Mouse (Mus musculus) limb, embryonic 14.5 days (tissue): ENCODE results near the gene Fth1. TPM values are rescaled to one million over a fixed set of nuclear protein-coding genes. Genes with fewer than 3 reads are reported as not detected.

Experiments used
- ATAC-seq: fragments of 200-750 bp; cut with Nextera tagmentation; 2 replicates; pipeline ENCODE4 v1.8.0; 2017; ENCODE audit warnings: low read depth, moderate number of reproducible peaks, moderate TSS enrichment; ENCODE audit not compliant: low FRiP score
- DNase-seq: peaks from one replicate; pipeline ENCODE4 v3.0.0-alpha.2; 2015; ENCODE audit warnings: low spot score
- H3K27ac ChIP-seq: fragments of 300-500 bp; sonication (generic); replicated peaks from 2 replicates; pipeline ENCODE4 v1.5.1; 2014; ENCODE audit warnings: low read depth, mild to moderate bottlenecking, low read length, moderate library complexity, mixed read lengths
- H3K27me3 ChIP-seq: fragments of 300-500 bp; sonication (generic); 2 replicates; pipeline ENCODE4 v1.6.1; 2014; ENCODE audit warnings: low read length, mixed read lengths; ENCODE audit not compliant: control insufficient read depth, insufficient read depth
- H3K36me3 ChIP-seq: fragments of 300-500 bp; sonication (generic); 2 replicates; pipeline ENCODE4 v1.6.1; 2014; ENCODE audit warnings: mild to moderate bottlenecking, low read length, moderate library complexity, mixed read lengths; ENCODE audit not compliant: control insufficient read depth, insufficient read depth
- H3K4me1 ChIP-seq: fragments of 300-500 bp; sonication (generic); 2 replicates; pipeline ENCODE4 v1.6.1; 2014; ENCODE audit warnings: antibody characterized with exemption, low read length, mixed read lengths; ENCODE audit not compliant: control insufficient read depth, insufficient read depth
- H3K4me2 ChIP-seq: fragments of 300-500 bp; sonication (generic); replicated peaks from 2 replicates; pipeline ENCODE4 v1.6.1; 2014; ENCODE audit warnings: low read depth, mild to moderate bottlenecking, low read length, moderate library complexity; ENCODE audit not compliant: severe bottlenecking
- H3K4me3 ChIP-seq: fragments of 300-500 bp; sonication (generic); replicated peaks from 2 replicates; pipeline ENCODE4 v1.5.1; 2014; ENCODE audit warnings: low read length
- H3K9ac ChIP-seq: fragments of 300-500 bp; sonication (generic); 2 replicates; pipeline ENCODE4 v1.6.1; 2014; ENCODE audit warnings: mild to moderate bottlenecking, low read depth, low read length, moderate library complexity; ENCODE audit not compliant: severe bottlenecking
- H3K9me3 ChIP-seq: fragments of 300-500 bp; sonication (generic); 2 replicates; pipeline ENCODE4 v1.6.1; 2016; ENCODE audit warnings: low read length; ENCODE audit not compliant: control insufficient read depth
- POLR2A ChIP-seq: fragments of 200-500 bp; IDR thresholded peaks from 2 replicates; pipeline ENCODE4 v1.8.0; 2012; ENCODE audit warnings: inconsistent platforms, mild to moderate bottlenecking, moderate library complexity, borderline replicate concordance; ENCODE audit not compliant: insufficient read depth, insufficient read length; ENCODE audit errors: extremely low read depth
- WGBS: fragments of 180-500 bp; shearing (Covaris S2); extraction: QIAGEN DNeasy Blood & Tissue Kit; methylation state at CpG from one replicate; pipeline ENCODE4 v1.1.7; 2014; 5-methylcytosine and 5-hydroxymethylcytosine counted together
- polyA plus RNA-seq, 2 experiments: library from polyadenylated mRNA; depleted of rRNA in 1 of 2; stranded (reverse) in 1 of 2; unstranded in 1 of 2; fragments of >200 nt; fragmentation: Nextera tagmentation in 1 of 2; extraction: Ambion mirVana in 1 of 2; gene quantifications; 2 replicates each; pipeline versions ENCODE4 v1.2.1 to v1.2.3; 2012 to 2014

Gene Fth1
- polyA plus RNA-seq, 2 experiments, result 670 to 1,580 TPM

- 92% methylated on average over 2 of the region's 2 CpGs for WGBS
- Histone ChIP-seq H3K27ac (no peak overlapping the region), H3K9me3 (no peaks in the 10 kb centered on the region), H3K9ac (no peak overlapping the region), H3K4me2 (no peak overlapping the region), H3K4me1 (peaks cover 11% of the 10 kb centered on the region), H3K27me3 (no peaks in the 10 kb centered on the region), H3K36me3 (peaks cover 52% of the 10 kb centered on the region), H3K4me3 (no peak overlapping the region)
- DNase-seq (no peak), ATAC-seq (no peak)
- TF ChIP-seq POLR2A, result no peak
Observed at GRCm38 (mm10) chr19:10029746-10030145, 49.3 kb downstream of the Fth1 start.

DNA sequence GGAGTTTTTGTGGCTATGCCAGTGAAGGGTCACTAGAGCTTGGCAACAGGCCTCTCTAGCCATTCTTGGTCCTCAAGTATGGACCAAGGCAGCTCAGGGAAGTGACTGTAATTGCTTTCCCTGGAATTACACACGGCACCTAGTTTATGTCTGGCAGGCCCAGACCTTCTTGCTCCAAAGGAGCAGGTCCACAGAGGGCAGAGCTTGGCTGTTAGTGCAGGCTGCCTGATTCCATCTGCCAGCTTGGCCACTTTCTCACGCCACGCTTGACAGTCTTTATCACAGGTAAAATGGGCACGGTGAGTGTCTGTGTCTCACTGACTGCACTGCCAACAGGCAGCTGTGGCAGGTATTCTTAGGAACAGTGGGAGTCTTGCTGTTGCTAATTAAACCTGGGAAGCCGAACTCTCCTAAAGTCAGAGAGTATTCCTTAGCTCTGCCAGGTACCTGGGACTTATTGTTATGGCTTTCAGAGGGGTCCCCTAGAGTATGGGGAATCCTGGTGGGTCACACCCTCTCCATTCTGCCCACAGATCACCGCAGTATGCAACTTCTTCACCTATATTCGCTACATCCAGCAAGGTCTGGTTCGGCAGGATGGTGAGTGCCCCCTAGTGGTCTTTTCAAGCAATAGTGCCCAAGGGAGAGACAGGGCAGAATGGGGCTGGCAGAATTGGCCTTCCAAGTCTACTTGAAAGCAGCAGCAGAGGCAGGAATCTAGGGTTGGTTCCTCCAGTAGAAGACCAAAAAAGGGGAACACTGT lies 53.0 kb downstream of the Fth1 start:
- peak; percentile 78 for DNase-seq
- Histone ChIP-seq H3K4me2 (no peak overlapping the region), H3K36me3 (peaks cover 41% of the 10 kb centered on the region), H3K9ac (no peak overlapping the region), H3K9me3 (no peaks in the 10 kb centered on the region), H3K4me3 (no peak overlapping the region), H3K4me1 (no peaks in the 10 kb centered on the region), H3K27ac (no peak overlapping the region), H3K27me3 (no peaks in the 10 kb centered on the region)
- no peak for ATAC-seq
- TF ChIP-seq POLR2A, result no peak
- WGBS, result 39% methylated on average over 8 of the region's 8 CpGs

- no peak for ATAC-seq
- H3K36me3 ChIP-seq, result peaks cover 31% of the 10 kb centered on the region
- no peak for DNase-seq
Observed at GRCm38 (mm10) chr19:10034356-10034755, 54.0 kb downstream of the Fth1 start.

More at GRCm38 (mm10) chr19:10034356-10034755, 54.0 kb downstream of the Fth1 start:
- Histone ChIP-seq H3K9me3 (no peaks in the 10 kb centered on the region), H3K4me2 (no peak overlapping the region), H3K27ac (no peak overlapping the region), H3K4me3 (no peak overlapping the region), H3K27me3 (no peaks in the 10 kb centered on the region), H3K4me1 (0 out of 2 replicates have a peak, but pooled peaks cover 4% of the 10 kb centered on the region), H3K9ac (no peak overlapping the region)
- 82% methylated on average over 5 of the region's 5 CpGs for WGBS
- TF ChIP-seq POLR2A, result no peak

Other genes starting within 250 kb of the Fth1 start
- not detected in 2 replicates for gene Scgb2a2, start 133.0 kb upstream of the Fth1 start, polyA plus RNA-seq (2012; rRNA removed)
- gene Scgb2a2, start 133.0 kb upstream of the Fth1 start, polyA plus RNA-seq (2014; fragmentation: Nextera tagmentation; extraction: Ambion mirVana), result not detected in 2 replicates
- 52.7 and 60.2 TPM in 2 replicates for gene Incenp, start 81.0 kb upstream of the Fth1 start, polyA plus RNA-seq (2012; rRNA removed)
- 69.1 and 82.9 TPM in 2 replicates for gene Incenp, start 81.0 kb upstream of the Fth1 start, polyA plus RNA-seq (2014; fragmentation: Nextera tagmentation; extraction: Ambion mirVana)
- 1.5 and 1.7 TPM in 2 replicates for gene Best1, start 21.0 kb downstream of the Fth1 start, polyA plus RNA-seq (2012; rRNA removed)
- 1.5 and 1.9 TPM in 2 replicates for gene Best1, start 21.0 kb downstream of the Fth1 start, polyA plus RNA-seq (2014; fragmentation: Nextera tagmentation; extraction: Ambion mirVana)
- gene Rab3il1, start 21.1 kb downstream of the Fth1 start, polyA plus RNA-seq (2012; rRNA removed), result 36.1 and 42.8 TPM in 2 replicates
- 43.9 and 49.6 TPM in 2 replicates for gene Rab3il1, start 21.1 kb downstream of the Fth1 start, polyA plus RNA-seq (2014; fragmentation: Nextera tagmentation; extraction: Ambion mirVana)
- 40.8 and 57.7 TPM in 2 replicates for gene Fads3, start 61.0 kb downstream of the Fth1 start, polyA plus RNA-seq (2012; rRNA removed)
- 10.6 and 11.5 TPM in 2 replicates for gene Fads3, start 61.0 kb downstream of the Fth1 start, polyA plus RNA-seq (2014; fragmentation: Nextera tagmentation; extraction: Ambion mirVana)
- 80.3 and 99.0 TPM in 2 replicates for gene Fads2, start 121.1 kb downstream of the Fth1 start, polyA plus RNA-seq (2012; rRNA removed)
- 26.4 and 30.9 TPM in 2 replicates for gene Fads2, start 121.1 kb downstream of the Fth1 start, polyA plus RNA-seq (2014; fragmentation: Nextera tagmentation; extraction: Ambion mirVana)
- gene Fads1, start 202.3 kb downstream of the Fth1 start, polyA plus RNA-seq (2012; rRNA removed), result 87.3 and 116 TPM in 2 replicates
- gene Fads1, start 202.3 kb downstream of the Fth1 start, polyA plus RNA-seq (2014; fragmentation: Nextera tagmentation; extraction: Ambion mirVana), result 81.1 and 81.3 TPM in 2 replicates
- gene Tmem258, start 223.4 kb downstream of the Fth1 start, polyA plus RNA-seq (2012; rRNA removed), result 178 and 186 TPM in 2 replicates
- 484 and 516 TPM in 2 replicates for gene Tmem258, start 223.4 kb downstream of the Fth1 start, polyA plus RNA-seq (2014; fragmentation: Nextera tagmentation; extraction: Ambion mirVana)
- gene Fen1, start 223.6 kb downstream of the Fth1 start, polyA plus RNA-seq (2012; rRNA removed), result 37.3 and 40.8 TPM in 2 replicates
- gene Fen1, start 223.6 kb downstream of the Fth1 start, polyA plus RNA-seq (2014; fragmentation: Nextera tagmentation; extraction: Ambion mirVana), result 58.2 and 61.2 TPM in 2 replicates